Mouse (Mus musculus): ENCODE measurements around the gene Mnt. TPM values are rescaled to one million over a fixed set of nuclear protein-coding genes. Genes with fewer than 3 reads are reported as not detected.

Mnt gene
- polyA plus RNA-seq, 1 experiment, result 39.9 TPM

GRCm38 (mm10) chr11:74831191-74831605 is 478 bp downstream of the Mnt start:
- Histone ChIP-seq H3K36me3 (ENCODE audit: control insufficient read depth, insufficient read depth, low read length) (no peaks in the 10 kb centered on the region), H3K4me3 (ENCODE audit: control insufficient read depth, insufficient read depth, low read length) (peak overlapping the region; percentile 60), H3K27ac (ENCODE audit: control insufficient read depth, insufficient read depth, low read length) (peak overlapping the region; percentile 72), H3K4me1 (replicated peaks; ENCODE audit: control insufficient read depth, insufficient read depth, low read length) (peaks cover 43% of the 10 kb centered on the region), H3K27me3 (ENCODE audit: control insufficient read depth, insufficient read depth, low read length) (no peaks in the 10 kb centered on the region)
- peak; percentile 58 for DNase-seq
- TF ChIP-seq CTCF (IDR thresholded peaks at IDR 0.05; ENCODE audit: borderline replicate concordance, control insufficient read depth, extremely low read depth, insufficient read depth, low read length, poor library complexity) (no peak), POLR2A (IDR thresholded peaks at IDR 0.05; ENCODE audit: control insufficient read depth, extremely low read depth, insufficient read depth, low read length, poor library complexity) (no peak)
- WGBS, result under 1% methylated on average over 35 of the region's 35 CpGs

- H3K36me3 ChIP-seq (ENCODE audit: control insufficient read depth, insufficient read depth, low read length), result no peaks in the 10 kb centered on the region
- H3K27me3 ChIP-seq (ENCODE audit: control insufficient read depth, insufficient read depth, low read length), result no peaks in the 10 kb centered on the region
- peak; percentile 98 for DNase-seq
- H3K27ac ChIP-seq (ENCODE audit: control insufficient read depth, insufficient read depth, low read length), result peak overlapping the region; percentile 72
- TF ChIP-seq POLR2A (IDR thresholded peaks at IDR 0.05; ENCODE audit: control insufficient read depth, extremely low read depth, insufficient read depth, low read length, poor library complexity), result 0 out of 2 replicates have a peak, but pooled peaks have one; percentile 16
- no peak for TF ChIP-seq CTCF (IDR thresholded peaks at IDR 0.05; ENCODE audit: borderline replicate concordance, control insufficient read depth, extremely low read depth, insufficient read depth, low read length, poor library complexity)
- WGBS, result under 1% methylated on average over 61 of the region's 61 CpGs
- peak overlapping the region; percentile 60 for H3K4me3 ChIP-seq (ENCODE audit: control insufficient read depth, insufficient read depth, low read length)
- H3K4me1 ChIP-seq (replicated peaks; ENCODE audit: control insufficient read depth, insufficient read depth, low read length), result peaks cover 43% of the 10 kb centered on the region
Observed at GRCm38 (mm10) chr11:74831606-74832451, 1.1 kb downstream of the Mnt start.

DNA sequence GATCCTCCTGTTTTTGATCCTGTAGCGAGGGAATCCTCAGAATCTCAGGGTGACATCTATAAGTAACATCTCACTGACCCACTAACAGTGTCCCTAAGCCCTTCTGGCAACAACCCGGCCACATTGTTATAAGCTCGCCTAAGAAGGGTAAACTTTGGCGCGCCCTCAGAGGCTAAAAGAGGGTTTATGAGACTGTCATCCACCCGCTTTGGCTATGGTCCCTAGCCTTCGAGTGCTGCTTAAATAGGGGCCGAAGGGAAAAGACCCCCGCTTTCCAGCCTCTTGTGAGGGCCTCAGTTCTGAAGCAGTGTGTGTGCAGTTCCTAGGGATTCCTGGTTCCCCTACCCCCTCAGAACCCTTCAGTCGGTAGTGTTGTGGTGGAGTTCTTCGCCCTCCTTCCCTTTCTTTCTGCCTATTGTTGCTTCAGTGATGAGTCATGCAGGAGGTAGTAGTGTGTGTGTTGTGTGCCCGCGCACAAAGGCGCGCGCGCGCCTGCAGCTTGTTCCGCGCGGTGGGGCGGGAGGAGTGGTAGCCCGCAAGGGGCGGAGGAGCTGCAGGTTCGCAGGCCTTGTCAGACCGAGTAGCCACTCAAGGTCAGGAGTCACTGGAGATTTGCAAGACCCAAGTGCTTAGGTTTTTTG is 1.9 kb downstream of the Mnt start:
- peaks cover 49% of the 10 kb centered on the region for H3K4me1 ChIP-seq (replicated peaks; ENCODE audit: control insufficient read depth, insufficient read depth, low read length)
- no peak for TF ChIP-seq CTCF (IDR thresholded peaks at IDR 0.05; ENCODE audit: borderline replicate concordance, control insufficient read depth, extremely low read depth, insufficient read depth, low read length, poor library complexity)
- TF ChIP-seq POLR2A (IDR thresholded peaks at IDR 0.05; ENCODE audit: control insufficient read depth, extremely low read depth, insufficient read depth, low read length, poor library complexity), result no peak
- H3K36me3 ChIP-seq (ENCODE audit: control insufficient read depth, insufficient read depth, low read length), result no peaks in the 10 kb centered on the region
- 2% methylated on average over 26 of the region's 26 CpGs for WGBS
- H3K27ac ChIP-seq (ENCODE audit: control insufficient read depth, insufficient read depth, low read length), result peak overlapping the region; percentile 69
- H3K4me3 ChIP-seq (ENCODE audit: control insufficient read depth, insufficient read depth, low read length), result peak overlapping the region; percentile 60
- no peaks in the 10 kb centered on the region for H3K27me3 ChIP-seq (ENCODE audit: control insufficient read depth, insufficient read depth, low read length)
- peak; percentile 69 for DNase-seq

- H3K27me3 ChIP-seq (ENCODE audit: control insufficient read depth, insufficient read depth, low read length), result no peaks in the 10 kb centered on the region
- no peak overlapping the region for H3K4me3 ChIP-seq (ENCODE audit: control insufficient read depth, insufficient read depth, low read length)
- no peak for DNase-seq
- no peak overlapping the region for H3K27ac ChIP-seq (ENCODE audit: control insufficient read depth, insufficient read depth, low read length)
- TF ChIP-seq POLR2A (IDR thresholded peaks at IDR 0.05; ENCODE audit: control insufficient read depth, extremely low read depth, insufficient read depth, low read length, poor library complexity), result no peak
- TF ChIP-seq CTCF (IDR thresholded peaks at IDR 0.05; ENCODE audit: borderline replicate concordance, control insufficient read depth, extremely low read depth, insufficient read depth, low read length, poor library complexity), result no peak
- 76% methylated on average over 8 of the region's 8 CpGs for WGBS
- H3K36me3 ChIP-seq (ENCODE audit: control insufficient read depth, insufficient read depth, low read length), result no peaks in the 10 kb centered on the region
- peaks cover 42% of the 10 kb centered on the region for H3K4me1 ChIP-seq (replicated peaks; ENCODE audit: control insufficient read depth, insufficient read depth, low read length)
Observed at GRCm38 (mm10) chr11:74833536-74834358, 3.0 kb downstream of the Mnt start.

DNA sequence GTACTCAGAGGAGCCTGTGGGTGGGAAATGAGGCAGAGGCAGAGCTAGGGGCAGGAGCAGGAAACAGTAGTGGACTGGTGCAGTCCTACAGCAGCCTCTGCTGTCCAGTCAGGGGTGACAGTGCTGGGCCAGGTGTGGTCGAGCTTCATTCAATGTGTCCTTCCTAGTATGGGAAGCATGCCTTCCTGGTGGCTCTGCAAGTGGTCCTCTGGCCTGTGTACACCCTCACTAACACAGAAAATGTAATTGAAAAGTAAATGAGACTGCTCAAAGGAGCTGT is 3.6 kb downstream of the Mnt start:
- Histone ChIP-seq H3K27ac (ENCODE audit: control insufficient read depth, insufficient read depth, low read length) (peak overlapping the region; percentile 3; the same call in 1 of the 2 replicates), H3K4me1 (replicated peaks; ENCODE audit: control insufficient read depth, insufficient read depth, low read length) (peaks cover 43% of the 10 kb centered on the region), H3K4me3 (ENCODE audit: control insufficient read depth, insufficient read depth, low read length) (no peak overlapping the region), H3K36me3 (ENCODE audit: control insufficient read depth, insufficient read depth, low read length) (no peaks in the 10 kb centered on the region), H3K27me3 (ENCODE audit: control insufficient read depth, insufficient read depth, low read length) (no peaks in the 10 kb centered on the region)
- WGBS, result 46% methylated on average over 1 of the region's 1 CpGs
- TF ChIP-seq POLR2A (IDR thresholded peaks at IDR 0.05; ENCODE audit: control insufficient read depth, extremely low read depth, insufficient read depth, low read length, poor library complexity), result no peak
- no peak for TF ChIP-seq CTCF (IDR thresholded peaks at IDR 0.05; ENCODE audit: borderline replicate concordance, control insufficient read depth, extremely low read depth, insufficient read depth, low read length, poor library complexity)
- no peak for DNase-seq

DNA sequence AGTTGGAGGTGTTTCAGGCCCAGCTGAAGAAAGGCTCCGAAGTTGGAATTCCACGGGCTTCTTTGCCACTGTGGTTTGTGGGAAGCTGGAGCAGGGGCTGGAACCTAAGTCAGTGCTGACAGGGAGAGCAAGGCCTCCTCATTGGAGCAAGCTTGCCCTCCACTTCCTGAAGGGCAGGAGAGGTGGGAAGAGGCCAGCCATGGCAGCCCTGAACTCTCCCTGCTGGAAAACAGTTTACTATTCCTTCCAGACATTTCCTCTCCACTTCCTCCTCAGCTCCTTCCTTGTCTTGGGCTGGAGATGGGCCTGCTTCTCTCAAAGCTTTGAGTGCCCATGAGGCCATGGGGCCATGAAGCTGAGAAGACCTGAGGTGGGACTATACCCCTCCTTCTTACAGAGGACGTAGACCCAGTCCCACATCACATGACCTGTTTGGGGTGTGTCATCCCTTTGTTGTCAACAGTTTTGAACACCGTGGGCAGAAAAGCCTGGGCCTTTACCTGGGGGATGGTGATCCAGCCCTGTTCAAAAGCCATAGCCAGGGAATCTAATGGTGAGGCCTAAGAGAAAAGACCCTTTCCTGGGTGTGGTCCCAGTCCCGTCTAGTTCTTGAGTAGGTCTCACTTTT is 4.0 kb downstream of the Mnt start:
- H3K4me1 ChIP-seq (replicated peaks; ENCODE audit: control insufficient read depth, insufficient read depth, low read length), result peaks cover 42% of the 10 kb centered on the region
- 44% methylated on average over 5 of the region's 5 CpGs for WGBS
- no peak overlapping the region for H3K4me3 ChIP-seq (ENCODE audit: control insufficient read depth, insufficient read depth, low read length)
- H3K27ac ChIP-seq (ENCODE audit: control insufficient read depth, insufficient read depth, low read length), result peak overlapping the region; percentile 3; the same call in 1 of the 2 replicates
- no peak for DNase-seq
- H3K27me3 ChIP-seq (ENCODE audit: control insufficient read depth, insufficient read depth, low read length), result no peaks in the 10 kb centered on the region
- TF ChIP-seq POLR2A (IDR thresholded peaks at IDR 0.05; ENCODE audit: control insufficient read depth, extremely low read depth, insufficient read depth, low read length, poor library complexity), result no peak
- TF ChIP-seq CTCF (IDR thresholded peaks at IDR 0.05; ENCODE audit: borderline replicate concordance, control insufficient read depth, extremely low read depth, insufficient read depth, low read length, poor library complexity), result no peak
- no peaks in the 10 kb centered on the region for H3K36me3 ChIP-seq (ENCODE audit: control insufficient read depth, insufficient read depth, low read length)
